Comparison of ENCODE assay signal across 17 mouse cellular contexts in the genomic region with DNA sequence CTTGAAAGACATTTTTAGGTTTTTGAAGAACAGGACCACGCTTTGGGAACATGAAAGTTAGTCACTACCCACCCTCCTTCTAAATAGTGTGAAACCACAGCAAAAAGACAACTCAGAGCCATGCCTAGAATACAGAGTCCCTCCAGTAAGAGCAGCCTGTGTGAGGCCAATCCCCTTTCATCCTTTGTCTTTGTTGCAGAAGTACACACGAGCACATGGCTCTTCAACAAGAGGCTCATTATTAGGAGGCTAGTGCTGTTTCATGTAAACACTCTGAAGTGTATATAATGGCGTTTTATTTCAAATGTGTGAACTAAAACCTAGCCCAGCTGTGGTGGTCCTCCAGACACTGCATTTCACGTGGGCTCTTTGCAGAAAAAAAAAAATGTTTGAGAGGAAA. TPM values are rescaled to one million over a fixed set of nuclear protein-coding genes. Genes with fewer than 3 reads are reported as not detected.
DNase-seq lines count a peak whose midpoint lies in the region; ATAC-seq and TF ChIP-seq lines count a peak whose summit lies in the region.
"Had no signal": no experiment of that assay in that cellular context is flagged by ENCODE, and none has a peak within 500 bp of the region (broad histone marks: within the 10 kb centered on the region; RNA-seq: fewer than 3 reads in every experiment).

No protein-coding gene starts in this region.

- no peaks in the 10 kb centered on the region for H3K36me3 ChIP-seq in forebrain, embryonic 14.5 days (ENCODE audit: control insufficient read depth, insufficient read depth, low read length)
- no peaks in the 10 kb centered on the region for H3K36me3 ChIP-seq in forebrain, embryonic 15.5 days
- peaks cover 8% of the 10 kb centered on the region; the same call in 1 of the 2 replicates for H3K36me3 ChIP-seq in limb, embryonic 13.5 days
- H3K36me3 ChIP-seq in limb, embryonic 10.5 days, result peaks cover 17% of the 10 kb centered on the region
- H3K36me3 ChIP-seq: heart, embryonic 13.5 days had no signal

- no peak overlapping the region for H3K27ac ChIP-seq in forebrain, embryonic 14.5 days (ENCODE audit: low read depth, low read length)
- no peak overlapping the region for H3K27ac ChIP-seq in forebrain, embryonic 15.5 days (replicated peaks)
- H3K27ac ChIP-seq in limb, embryonic 13.5 days, result no peak overlapping the region
- no peak overlapping the region for H3K27ac ChIP-seq in limb, embryonic 10.5 days
- H3K27ac ChIP-seq: heart, embryonic 13.5 days; neural tube, embryonic 12.5 days had no signal

- no peak overlapping the region for H3K4me2 ChIP-seq in forebrain, embryonic 14.5 days (ENCODE audit: low read length)
- no peak overlapping the region for H3K4me2 ChIP-seq in forebrain, embryonic 15.5 days (replicated peaks)
- peak overlapping the region; percentile 72; the same call in 1 of the 2 replicates for H3K4me2 ChIP-seq in limb, embryonic 13.5 days (replicated peaks)
- H3K4me2 ChIP-seq: heart, embryonic 13.5 days had no signal

- H3K9ac ChIP-seq in forebrain, embryonic 14.5 days (ENCODE audit: low read length), result no peak overlapping the region
- H3K9ac ChIP-seq in forebrain, embryonic 15.5 days (replicated peaks), result no peak overlapping the region
- no peak overlapping the region for H3K9ac ChIP-seq in limb, embryonic 13.5 days
- H3K9ac ChIP-seq: heart, embryonic 13.5 days; liver, postnatal 0 days; neural tube, embryonic 12.5 days had no signal

- TF ChIP-seq POLR2A in brain, embryonic 14.5 days (IDR thresholded peaks at IDR 0.05; ENCODE audit: borderline replicate concordance, extremely low read depth, insufficient read depth, insufficient read length, poor library complexity, severe bottlenecking), result no peak

- peak; percentile 48 for DNase-seq in forebrain, embryonic 14.5 days (ENCODE audit: low spot score)
- DNase-seq in limb, embryonic 10.5 days (ENCODE audit: low spot score), result no peak
- DNase-seq in 416B (ENCODE audit: low read depth), result peak; percentile 7
- DNase-seq in brain, embryonic 14.5 days (ENCODE audit: low read depth), result peak; percentile 76
- DNase-seq in cerebellum, postnatal 4 days (ENCODE audit: low spot score in 2 of 2), result no peak
- DNase-seq: cerebellum, adult 11 months; cerebellum, postnatal 10 days; gastrocnemius, postnatal 10 days; heart, adult 11 months; heart, postnatal 36 days; kidney, adult 11 months; liver, postnatal 0 days; lung, postnatal 10 days had no signal

- H3K9me3 ChIP-seq in forebrain, embryonic 14.5 days (replicated peaks; ENCODE audit: control insufficient read depth, low read length), result no peaks in the 10 kb centered on the region
- H3K9me3 ChIP-seq in forebrain, embryonic 15.5 days, result no peaks in the 10 kb centered on the region
- H3K9me3 ChIP-seq in limb, embryonic 13.5 days, result no peaks in the 10 kb centered on the region
- H3K9me3 ChIP-seq in limb, embryonic 10.5 days (replicated peaks), result no peaks in the 10 kb centered on the region
- H3K9me3 ChIP-seq: heart, embryonic 13.5 days; neural tube, embryonic 12.5 days had no signal

- H3K4me3 ChIP-seq in forebrain, embryonic 14.5 days (ENCODE audit: low read depth, low read length), result no peak overlapping the region
- H3K4me3 ChIP-seq in forebrain, embryonic 15.5 days, result no peak overlapping the region
- no peak overlapping the region for H3K4me3 ChIP-seq in limb, embryonic 13.5 days
- no peak overlapping the region for H3K4me3 ChIP-seq in limb, embryonic 10.5 days
- H3K4me3 ChIP-seq: heart, embryonic 13.5 days; neural tube, embryonic 12.5 days had no signal

- H3K4me1 ChIP-seq in forebrain, embryonic 14.5 days (ENCODE audit: control insufficient read depth, insufficient read depth, low read length), result peaks cover 20% of the 10 kb centered on the region
- peaks cover 35% of the 10 kb centered on the region for H3K4me1 ChIP-seq in forebrain, embryonic 15.5 days
- peaks cover 18% of the 10 kb centered on the region for H3K4me1 ChIP-seq in limb, embryonic 13.5 days
- H3K4me1 ChIP-seq in limb, embryonic 10.5 days, result peaks cover 36% of the 10 kb centered on the region

- H3K27me3 ChIP-seq in forebrain, embryonic 14.5 days (replicated peaks; ENCODE audit: control insufficient read depth, insufficient read depth, low read length), result no peaks in the 10 kb centered on the region
- H3K27me3 ChIP-seq in forebrain, embryonic 15.5 days, result no peaks in the 10 kb centered on the region
- H3K27me3 ChIP-seq in limb, embryonic 13.5 days, result no peaks in the 10 kb centered on the region
- H3K27me3 ChIP-seq in limb, embryonic 10.5 days (ENCODE audit: low read depth, poor library complexity, severe bottlenecking), result no peaks in the 10 kb centered on the region
- H3K27me3 ChIP-seq: heart, embryonic 13.5 days; neural tube, embryonic 12.5 days had no signal

- ATAC-seq in forebrain, embryonic 14.5 days, result no peak
- no peak for ATAC-seq in forebrain, embryonic 15.5 days (replicated peaks)
- no peak for ATAC-seq in limb, embryonic 13.5 days (ENCODE audit: low FRiP score, low read depth)
- ATAC-seq: liver, postnatal 0 days had no signal

- TF ChIP-seq CTCF in brain, embryonic 14.5 days (IDR thresholded peaks at IDR 0.05; ENCODE audit: borderline replicate concordance, extremely low read depth, insufficient read depth, insufficient read length), result no peak

- WGBS in forebrain, embryonic 14.5 days, result 12% methylated on average over 4 of the region's 4 CpGs
- WGBS in forebrain, embryonic 15.5 days, result 19% methylated on average over 4 of the region's 4 CpGs
- WGBS in limb, embryonic 13.5 days, result 43% methylated on average over 4 of the region's 4 CpGs
- WGBS in limb, embryonic 10.5 days, result 65% methylated on average over 4 of the region's 4 CpGs

RNA-seq across cellular contexts. Expression of gene D16Ertd472e, which starts 3.5 kb away (rescaled TPM):
- 7.3 and 9.8 TPM in 2 replicates for polyA plus RNA-seq in forebrain, embryonic 14.5 days (2014; fragmentation: Nextera tagmentation; extraction: Ambion mirVana)
- 11.3 and 12.8 TPM in 2 replicates for polyA plus RNA-seq in forebrain, embryonic 15.5 days (2015; fragmentation: Nextera tagmentation; extraction: Ambion mirVana)
- 24.2 and 24.4 TPM in 2 replicates for polyA plus RNA-seq in limb, embryonic 13.5 days (2015; fragmentation: Nextera tagmentation; extraction: Ambion mirVana)
- polyA plus RNA-seq in limb, embryonic 10.5 days (2016; fragmentation: Nextera tagmentation; extraction: Ambion mirVana), result 23.7 and 24.5 TPM in 2 replicates
- 5.3 and 5.8 TPM in 2 replicates for polyA plus RNA-seq in brain, embryonic 14.5 days (2012; rRNA removed)

Comparison
In these comparisons a context has a peak if more than half of its experiments do, and no peak if none do; other contexts are left out.
1. DNase-seq: peak in forebrain, embryonic 14.5 days (single experiment), 416B (single experiment) and brain, embryonic 14.5 days (single experiment); none in limb, embryonic 10.5 days (single experiment) and cerebellum, postnatal 4 days (0 of 2).